Mouse (Mus musculus) hindbrain, embryonic 15.5 days (tissue): ENCODE data around the gene Gm13030. TPM values are rescaled to one million over a fixed set of nuclear protein-coding genes. Genes with fewer than 3 reads are reported as not detected.
"Not testable (repeated sequence)": the region's sequence is repeated elsewhere in the genome, so short reads cannot be mapped to it uniquely, and the experiment has no call there.

ENCODE experiments used
- ATAC-seq: fragments of 200-750 bp; cut with Nextera tagmentation; 2 replicates; pipeline ENCODE4 v1.8.0; 2017; ENCODE audit warnings: low read depth, moderate number of reproducible peaks, moderate TSS enrichment; ENCODE audit not compliant: low FRiP score
- H3K27ac ChIP-seq: fragments of 300-500 bp; sonication (generic); replicated peaks from 2 replicates; pipeline ENCODE4 v1.5.1; 2015; ENCODE audit warnings: mild to moderate bottlenecking, inconsistent platforms
- H3K27me3 ChIP-seq: fragments of 300-500 bp; sonication (generic); 2 replicates; pipeline ENCODE4 v1.6.1; 2015; ENCODE audit warnings: control low read depth, inconsistent platforms
- H3K36me3 ChIP-seq: fragments of 300-500 bp; sonication (generic); 2 replicates; pipeline ENCODE4 v1.6.1; 2015; ENCODE audit warnings: control low read depth, inconsistent platforms
- H3K4me1 ChIP-seq: fragments of 300-500 bp; sonication (generic); replicated peaks from 2 replicates; pipeline ENCODE4 v1.6.1; 2015; ENCODE audit warnings: control low read depth, inconsistent platforms
- H3K4me2 ChIP-seq: fragments of 300-500 bp; sonication (generic); 2 replicates; pipeline ENCODE4 v1.6.1; 2015; ENCODE audit warnings: moderate library complexity, mild to moderate bottlenecking, inconsistent platforms
- H3K4me3 ChIP-seq: fragments of 300-500 bp; sonication (generic); 2 replicates; pipeline ENCODE4 v1.5.1; 2015; ENCODE audit warnings: mild to moderate bottlenecking, inconsistent platforms
- H3K9ac ChIP-seq: fragments of 300-500 bp; sonication (generic); 2 replicates; pipeline ENCODE4 v1.6.1; 2015; ENCODE audit warnings: inconsistent platforms
- H3K9me3 ChIP-seq: fragments of 300-500 bp; sonication (generic); 2 replicates; pipeline ENCODE4 v1.6.1; 2016; ENCODE audit warnings: control low read depth, inconsistent platforms
- WGBS: fragments of 180-500 bp; shearing (Covaris S2); methylation state at CpG from one replicate; pipeline ENCODE4 v1.1.7; 2015; 5-methylcytosine and 5-hydroxymethylcytosine counted together
- polyA plus RNA-seq: library from polyadenylated mRNA; unstranded; fragments of >200 nt; fragmentation: Nextera tagmentation; extraction: Ambion mirVana; gene quantifications from 2 replicates; pipeline ENCODE4 v1.2.1, GENCODE M21; 2015

Gene Gm13030
- not detected in 2 replicates for polyA plus RNA-seq

DNA sequence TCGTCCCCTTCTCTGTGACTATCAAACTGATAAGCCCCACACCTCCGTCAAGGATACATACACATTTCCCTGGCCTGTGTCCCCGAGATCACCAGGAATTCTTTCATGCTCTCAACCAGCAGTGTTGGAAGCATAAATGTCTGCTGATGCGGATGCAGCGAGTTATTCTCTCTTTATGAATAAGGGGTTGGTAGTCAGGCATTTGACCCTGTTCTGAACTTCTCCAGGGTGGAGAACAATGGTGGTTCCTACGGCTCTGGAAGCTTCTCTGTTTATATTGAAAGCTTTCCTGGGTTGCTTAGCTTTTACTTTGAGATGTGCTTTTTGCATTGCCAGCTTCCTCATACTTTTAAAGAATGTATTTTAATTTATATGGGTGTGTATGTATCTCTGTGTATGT, at the start of gene Gm13030:
Gene Gm13030 (minus strand): TSS at position 101 of the 400 bp plus-strand sequence.
- Histone ChIP-seq H3K9ac (no peak within 1 kb of the TSS), H3K4me2 (no peak within 1 kb of the TSS), H3K4me3 (no peak within 1 kb of the TSS), H3K27me3 (no peaks in the 10 kb centered on the region), H3K27ac (no peak within 1 kb of the TSS), H3K4me1 (no peaks in the 10 kb centered on the region), H3K36me3 (no peaks in the 10 kb centered on the region), H3K9me3 (no peaks in the 10 kb centered on the region)
- ATAC-seq = no peak
- 68% methylated on average over 6 of the region's 6 CpGs for WGBS

DNA sequence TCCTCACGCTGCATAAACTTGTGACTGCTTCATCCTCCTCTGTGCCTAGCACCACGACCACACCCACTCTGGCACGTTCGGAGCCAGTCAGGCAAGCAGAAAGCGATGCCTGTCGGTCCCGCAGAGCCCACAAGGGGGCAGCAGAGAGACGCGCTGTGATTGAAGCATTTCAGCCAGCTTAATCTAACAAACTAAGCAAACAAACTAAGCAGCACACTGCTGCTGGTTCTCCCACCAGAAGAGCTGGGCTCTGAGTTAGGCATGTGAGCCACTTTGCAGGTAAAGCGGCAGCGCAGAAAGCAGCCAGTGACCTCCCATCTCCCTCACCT, 48.3 kb upstream of the Gm13030 start:
- peak overlapping the region; percentile 33 for H3K4me3 ChIP-seq
- H3K4me2 ChIP-seq = peak overlapping the region; percentile 61
- no peaks in the 10 kb centered on the region for H3K9me3 ChIP-seq
- H3K36me3 ChIP-seq = no peaks in the 10 kb centered on the region
- 0 out of 2 replicates have a peak overlapping the region, but pooled peaks have one; percentile 34 for H3K9ac ChIP-seq
- no peaks in the 10 kb centered on the region for H3K27me3 ChIP-seq
- peak overlapping the region; percentile 23; the same call in 1 of the 2 replicates for H3K27ac ChIP-seq
- 2% methylated on average over 11 of the region's 11 CpGs for WGBS
- H3K4me1 ChIP-seq = peaks cover 11% of the 10 kb centered on the region; the same call in 1 of the 2 replicates
- ATAC-seq = peak; percentile 88

DNA sequence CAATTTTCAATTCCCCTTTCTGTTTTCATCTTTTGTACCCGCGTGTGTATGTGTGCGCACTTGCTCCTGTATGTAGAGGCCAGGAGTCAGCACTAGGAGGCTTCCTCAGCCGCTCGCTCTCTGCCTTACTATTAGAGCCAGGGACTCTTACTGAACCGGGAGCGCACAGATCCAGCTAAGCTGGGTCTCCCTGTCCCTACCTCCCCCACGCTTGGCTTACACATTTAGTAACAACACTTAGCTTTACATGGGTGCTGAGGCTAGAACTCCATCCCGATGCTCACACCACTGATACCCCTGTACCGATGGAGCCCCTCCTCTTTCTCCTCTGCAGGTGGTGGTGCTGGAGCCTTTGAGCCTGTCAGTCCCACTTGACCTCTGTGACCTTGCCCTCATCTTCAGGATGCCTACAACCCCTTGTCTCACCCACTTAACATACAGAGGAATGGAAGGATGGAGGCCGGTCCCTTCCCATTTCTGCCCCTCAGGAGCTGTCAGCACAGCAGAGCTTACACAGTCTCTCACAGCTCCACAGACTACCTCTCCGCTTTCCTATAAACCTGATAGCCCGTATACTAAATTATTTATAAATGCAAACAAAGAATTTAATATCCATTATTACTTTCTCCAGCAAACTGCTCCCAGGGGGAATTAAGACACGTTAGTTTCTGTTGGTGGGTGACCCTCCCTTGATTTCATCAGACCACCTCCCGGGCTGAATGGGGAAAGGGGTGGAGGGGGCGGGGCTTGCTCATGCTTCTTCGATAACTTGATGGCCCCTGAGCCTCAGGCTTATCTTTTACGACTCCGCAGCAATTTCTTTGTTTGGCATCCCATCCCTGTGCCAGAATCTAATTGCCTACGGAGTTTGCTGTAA, 47.7 kb upstream of the Gm13030 start:
- H3K27ac ChIP-seq = peak overlapping the region; percentile 23; the same call in 1 of the 2 replicates

DNA sequence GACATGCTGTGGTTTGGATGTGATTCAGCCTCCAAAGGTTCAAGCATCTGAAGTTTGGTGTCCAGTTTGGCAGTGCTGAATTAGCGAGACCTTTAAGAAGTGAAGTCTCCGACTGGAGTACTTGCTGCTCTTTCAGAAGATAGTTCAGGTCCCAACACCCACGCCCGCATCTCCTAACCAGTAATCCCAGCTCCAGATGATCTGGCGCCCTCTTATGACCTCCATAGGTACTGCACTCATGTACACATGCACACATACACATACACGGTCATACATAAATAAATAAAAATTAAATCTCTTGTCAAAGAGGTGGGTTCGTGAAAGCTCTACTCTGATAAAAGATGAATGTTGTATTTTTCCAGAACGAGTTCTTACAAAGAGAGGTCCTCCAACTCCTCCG, 43.5 kb upstream of the Gm13030 start:
- Histone ChIP-seq H3K4me1 (peaks cover 17% of the 10 kb centered on the region), H3K4me3 (no peak overlapping the region), H3K36me3 (no peaks in the 10 kb centered on the region), H3K9me3 (no peaks in the 10 kb centered on the region), H3K27me3 (no peaks in the 10 kb centered on the region), H3K4me2 (no peak overlapping the region), H3K27ac (no peak overlapping the region), H3K9ac (no peak overlapping the region)
- no peak for ATAC-seq
- 87% methylated on average over 9 of the region's 9 CpGs for WGBS

More for the DNA sequence above, 47.7 kb upstream of the Gm13030 start:
- 33% methylated on average over 20 of the region's 20 CpGs for WGBS
- peaks cover 11% of the 10 kb centered on the region; the same call in 1 of the 2 replicates for H3K4me1 ChIP-seq
- H3K27me3 ChIP-seq = no peaks in the 10 kb centered on the region
- H3K36me3 ChIP-seq = no peaks in the 10 kb centered on the region
- peak overlapping the region; percentile 61 for H3K4me2 ChIP-seq
- ATAC-seq = peak; percentile 67; the same call in 1 of the 2 replicates
- no peaks in the 10 kb centered on the region for H3K9me3 ChIP-seq
- H3K9ac ChIP-seq = 0 out of 2 replicates have a peak overlapping the region, but pooled peaks have one; percentile 34
- peak overlapping the region; percentile 33 for H3K4me3 ChIP-seq

DNA sequence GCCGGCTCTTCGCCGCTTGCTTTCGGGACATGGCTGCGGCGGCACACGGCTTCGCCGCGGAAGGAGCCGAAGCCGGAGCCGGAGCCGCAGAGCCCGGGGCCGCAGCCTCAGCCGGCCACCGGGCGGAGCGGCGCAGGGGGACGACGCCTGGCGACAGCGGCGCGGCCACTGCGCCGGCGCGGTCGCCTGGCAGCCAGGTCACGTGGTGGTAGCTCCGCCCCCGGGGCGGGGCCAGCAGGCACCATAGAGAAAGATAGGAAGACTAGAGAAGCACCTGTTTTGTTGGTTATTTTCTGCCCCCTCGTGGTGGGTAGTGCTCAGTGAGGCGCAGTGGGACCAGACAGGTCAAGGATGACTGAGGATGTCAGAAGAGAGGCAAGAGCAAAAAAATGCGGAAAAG, 40.0 kb upstream of the Gm13030 start, which contains the start of gene Otud3:
Gene Otud3 (minus strand): TSS at position 149 of the 400 bp plus-strand sequence.
- no peaks in the 10 kb centered on the region for H3K9me3 ChIP-seq
- peak; percentile 95 for ATAC-seq
- WGBS = under 1% methylated on average over 38 of the region's 39 CpGs
- H3K27ac ChIP-seq = peak within 1 kb of the TSS; percentile 78
- H3K9ac ChIP-seq = peak within 1 kb of the TSS; percentile 97
- peaks cover 8% of the 10 kb centered on the region; the same call in 1 of the 2 replicates for H3K36me3 ChIP-seq
- peaks cover 25% of the 10 kb centered on the region for H3K4me1 ChIP-seq
- H3K27me3 ChIP-seq = no peaks in the 10 kb centered on the region
- H3K4me3 ChIP-seq = peak within 1 kb of the TSS; percentile 98
- H3K4me2 ChIP-seq = peak within 1 kb of the TSS; percentile 88

DNA sequence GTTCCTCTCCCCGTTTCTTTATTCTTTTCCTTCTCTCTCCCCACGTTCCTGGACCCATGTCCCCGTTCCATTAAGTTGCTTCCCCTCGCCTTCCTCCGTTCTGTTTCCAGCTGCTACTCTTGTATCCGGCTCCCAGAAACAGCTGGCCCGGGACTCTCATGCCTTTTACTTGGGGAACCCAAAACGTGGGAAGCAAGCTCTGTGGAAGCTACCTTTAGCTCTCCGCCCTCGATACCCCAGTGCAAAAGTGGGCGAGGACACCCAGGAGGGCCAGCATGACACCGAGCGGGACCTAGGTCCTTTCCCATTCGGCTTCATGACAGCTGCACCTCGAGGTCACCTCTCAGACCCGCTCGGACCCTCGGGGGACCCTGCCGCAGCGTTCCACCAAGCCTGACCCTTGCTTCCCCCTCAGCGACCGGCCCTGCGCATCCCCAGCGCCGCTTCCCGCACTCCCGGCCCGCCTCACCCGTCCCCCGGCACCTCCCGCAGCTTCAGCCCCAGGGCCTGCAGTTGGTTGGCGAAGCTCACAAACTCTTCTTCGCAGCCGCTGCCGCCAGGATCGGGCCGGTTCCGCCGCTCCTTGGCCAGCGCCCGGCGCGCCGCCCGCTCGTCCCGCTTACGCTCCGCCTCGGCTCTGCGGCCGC, 39.5 kb upstream of the Gm13030 start:
- Histone ChIP-seq H3K9me3 (no peaks in the 10 kb centered on the region), H3K9ac (peak overlapping the region; percentile 97), H3K4me3 (peak overlapping the region; percentile 98), H3K4me2 (peak overlapping the region; percentile 88), H3K27ac (peak overlapping the region; percentile 78), H3K36me3 (peaks cover 8% of the 10 kb centered on the region; the same call in 1 of the 2 replicates), H3K27me3 (no peaks in the 10 kb centered on the region), H3K4me1 (peaks cover 25% of the 10 kb centered on the region)
- peak; percentile 43 for ATAC-seq
- 2% methylated on average over 46 of the region's 52 CpGs for WGBS

DNA sequence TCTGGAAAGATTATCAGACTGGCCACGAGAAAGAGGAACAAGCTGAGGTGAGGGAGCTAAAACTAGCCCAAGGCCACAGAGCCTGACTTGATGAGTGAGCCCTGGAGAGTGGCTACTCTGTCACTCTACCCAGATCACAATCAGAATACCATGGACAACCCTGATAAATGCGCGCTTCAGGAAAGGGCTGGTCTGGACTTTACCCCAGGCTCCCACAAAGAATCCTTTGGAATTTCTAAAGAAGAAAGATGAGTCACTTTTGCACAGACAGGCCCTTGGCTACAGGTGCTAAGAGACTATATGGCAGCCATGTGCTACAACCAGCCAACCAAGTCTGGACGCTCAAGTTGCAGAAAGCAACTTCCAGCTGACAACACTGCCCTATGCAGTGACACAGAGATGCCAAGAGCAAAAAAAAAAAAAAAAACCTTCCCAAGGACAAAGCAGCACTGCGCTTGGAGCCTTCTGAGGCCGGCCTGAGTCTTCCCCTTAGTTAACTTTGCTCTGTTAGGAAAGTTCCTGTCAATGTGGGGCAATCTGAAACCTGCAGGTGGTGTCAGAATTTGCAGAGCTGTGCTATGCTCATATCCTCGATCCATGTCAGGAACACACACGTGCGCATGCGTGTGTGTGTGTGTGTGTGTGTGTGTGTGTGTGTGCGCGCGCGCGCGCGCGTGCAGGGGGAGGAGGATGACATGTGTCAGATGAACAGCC, 32.0 kb upstream of the Gm13030 start:
- Histone ChIP-seq H3K36me3 (peaks cover 70% of the 10 kb centered on the region), H3K9ac (no peak overlapping the region)
- ATAC-seq = no peak

DNA sequence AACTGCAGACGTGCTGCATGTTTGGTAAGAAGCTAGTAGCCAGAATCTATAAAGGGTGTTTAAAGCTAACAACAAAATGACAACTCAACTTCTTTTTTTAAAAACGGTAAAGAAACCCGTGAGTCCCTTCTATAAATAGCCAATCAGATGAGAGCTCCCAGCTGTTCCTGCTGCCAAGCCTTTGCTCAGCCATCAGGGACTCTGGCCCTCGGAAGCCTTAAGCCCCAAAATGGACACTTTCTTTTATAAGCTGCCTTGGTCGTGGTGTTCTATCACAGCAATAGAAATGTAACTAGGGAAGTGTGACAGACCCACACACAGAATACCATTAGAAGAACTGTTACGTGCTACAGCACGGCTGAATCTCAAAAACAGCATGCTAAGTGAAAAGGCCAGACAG, 25.6 kb upstream of the Gm13030 start:
- Histone ChIP-seq H3K36me3 (peaks cover 61% of the 10 kb centered on the region), H3K27me3 (no peaks in the 10 kb centered on the region), H3K4me2 (no peak overlapping the region), H3K4me1 (no peaks in the 10 kb centered on the region), H3K4me3 (no peak overlapping the region), H3K27ac (no peak overlapping the region), H3K9me3 (no peaks in the 10 kb centered on the region), H3K9ac (no peak overlapping the region)
- WGBS = 88% methylated on average over 7 of the region's 7 CpGs
- ATAC-seq = no peak

More for the DNA sequence above, 32.0 kb upstream of the Gm13030 start:
- H3K4me1 ChIP-seq = peaks cover 4% of the 10 kb centered on the region; the same call in 1 of the 2 replicates
- no peak overlapping the region for H3K4me3 ChIP-seq
- H3K27ac ChIP-seq = no peak overlapping the region
- no peaks in the 10 kb centered on the region for H3K27me3 ChIP-seq
- H3K9me3 ChIP-seq = no peaks in the 10 kb centered on the region
- H3K4me2 ChIP-seq = no peak overlapping the region
- 94% methylated on average over 18 of the region's 18 CpGs for WGBS

DNA sequence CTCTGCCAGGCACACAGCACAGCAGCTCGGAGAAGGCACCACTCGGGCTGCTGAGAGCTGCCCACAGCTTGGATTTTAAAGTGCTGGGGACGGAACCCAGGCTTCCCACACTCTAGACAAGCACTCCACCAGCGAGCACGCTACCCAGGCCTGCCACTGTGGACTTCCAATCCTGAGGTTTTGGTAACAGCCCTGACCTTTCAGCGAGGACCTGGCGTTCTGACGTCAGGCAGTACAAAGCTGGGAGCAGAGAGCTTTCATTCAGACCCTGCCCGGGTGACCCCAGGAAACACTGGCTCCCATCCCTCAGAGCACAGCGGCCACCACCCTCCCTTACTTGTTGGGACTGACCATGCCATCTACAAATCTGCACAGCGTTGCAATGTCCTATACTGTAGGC, 20.0 kb upstream of the Gm13030 start:
- H3K27me3 ChIP-seq, H3K9me3 ChIP-seq, H3K27ac ChIP-seq, ATAC-seq, H3K4me1 ChIP-seq, H3K9ac ChIP-seq, H3K4me2 ChIP-seq, H3K4me3 ChIP-seq: not testable (repeated sequence)
- H3K36me3 ChIP-seq = peaks cover 36% of the 10 kb centered on the region
- WGBS = 90% methylated on average over 11 of the region's 11 CpGs

DNA sequence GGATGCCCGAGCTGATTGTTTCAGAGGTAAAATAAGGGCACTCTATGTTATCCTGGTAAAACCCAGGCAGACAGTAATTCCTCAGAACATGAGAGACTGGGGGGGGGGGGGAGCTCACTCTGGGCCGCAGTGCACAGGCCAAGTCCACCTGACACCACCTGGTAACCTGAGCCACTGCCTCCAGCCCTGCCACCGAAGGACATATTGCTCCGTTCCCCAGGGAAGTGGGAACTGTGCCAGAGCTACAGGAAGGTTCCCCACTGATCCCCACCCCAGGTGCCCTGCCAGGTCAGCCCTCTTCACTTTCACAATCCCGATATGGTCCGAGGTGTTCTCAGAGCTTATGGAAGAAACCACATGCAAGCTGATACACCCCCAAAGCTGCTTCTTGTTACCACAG, 18.9 kb upstream of the Gm13030 start:
- Histone ChIP-seq H3K9ac (no peak overlapping the region), H3K27ac (no peak overlapping the region), H3K9me3 (no peaks in the 10 kb centered on the region), H3K4me2 (no peak overlapping the region), H3K27me3 (no peaks in the 10 kb centered on the region), H3K4me1 (no peaks in the 10 kb centered on the region), H3K36me3 (peaks cover 36% of the 10 kb centered on the region), H3K4me3 (no peak overlapping the region)
- WGBS = 82% methylated on average over 6 of the region's 6 CpGs
- ATAC-seq = no peak

DNA sequence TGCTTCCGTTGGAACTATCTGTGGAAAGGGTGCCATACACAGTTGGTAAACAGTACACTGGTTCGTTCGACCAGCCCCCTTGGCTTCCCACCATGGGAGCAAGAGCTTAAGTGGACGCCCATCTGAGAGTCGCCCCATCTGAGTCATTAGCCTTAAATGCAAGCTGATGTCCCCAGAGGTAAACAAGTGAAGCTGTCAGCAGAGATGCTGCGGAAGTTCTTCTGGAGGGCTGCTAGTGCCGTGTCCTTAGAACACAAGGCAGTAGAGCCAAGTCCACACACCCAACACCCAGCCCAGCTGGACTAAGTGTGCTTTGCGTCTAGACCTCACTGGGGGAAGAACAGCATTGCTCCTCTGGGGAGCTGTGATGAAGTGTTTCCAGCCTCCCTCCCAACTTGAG, 15.9 kb upstream of the Gm13030 start:
- 71% methylated on average over 8 of the region's 8 CpGs for WGBS
- peaks cover 17% of the 10 kb centered on the region for H3K36me3 ChIP-seq
- ATAC-seq = no peak
- no peak overlapping the region for H3K4me2 ChIP-seq
- no peak overlapping the region for H3K4me3 ChIP-seq
- H3K27me3 ChIP-seq = no peaks in the 10 kb centered on the region
- H3K27ac ChIP-seq = no peak overlapping the region
- H3K4me1 ChIP-seq = no peaks in the 10 kb centered on the region
- H3K9me3 ChIP-seq = no peaks in the 10 kb centered on the region
- no peak overlapping the region for H3K9ac ChIP-seq
